Mouse (Mus musculus) liver, embryonic 13.5 days (tissue): ENCODE measurements around the gene Pirt. TPM values are rescaled to one million over a fixed set of nuclear protein-coding genes. Genes with fewer than 3 reads are reported as not detected.

ENCODE experiments used
- polyA plus RNA-seq: library from polyadenylated mRNA; unstranded; fragments of >200 nt; fragmentation: Nextera tagmentation; extraction: Ambion mirVana; gene quantifications from 2 replicates; pipeline ENCODE4 v1.2.1, GENCODE M21; 2015

Gene Pirt
- polyA plus RNA-seq, 1 experiment from 2014 or later = not detected

Other genes with a start within 250 kb of the Pirt start
- not detected in 2 replicates for gene Tmem238l, start 44.7 kb downstream of the Pirt start, polyA plus RNA-seq
- 1.5 and 2.0 TPM in 2 replicates for gene Tmem220, start 113.2 kb downstream of the Pirt start, polyA plus RNA-seq
- 10.7 and 14.0 TPM in 2 replicates for gene Adprm, start 140.6 kb downstream of the Pirt start, polyA plus RNA-seq
- 8.2 and 10.6 TPM in 2 replicates for gene Sco1, start 140.7 kb downstream of the Pirt start, polyA plus RNA-seq
- gene Myh3, start 166.3 kb downstream of the Pirt start, polyA plus RNA-seq = 1.6 and 1.8 TPM in 2 replicates